Mouse (Mus musculus) brain, adult 10 weeks (tissue): ENCODE results near the gene Tenm4. TPM values are rescaled to one million over a fixed set of nuclear protein-coding genes. Genes with fewer than 3 reads are reported as not detected.

Experiments
- polyA plus RNA-seq: library from polyadenylated mRNA; stranded (reverse); fragments of 350-450 nt; fragmentation: Illumina TruSeq; extraction: RNeasy Lipid Tissue Mini Kit (QIAGEN cat#74804); gene quantifications from one replicate; pipeline ENCODE4 v1.2.3, GENCODE M21; 2015; ENCODE audit warnings: low read depth, low replicate concordance

Gene Tenm4
- polyA plus RNA-seq: 27.4 TPM

GRCm38 (mm10) chr7:96170924-96171595 is at the start of gene Tenm4:
Gene Tenm4 (plus strand): TSS chr7:96171246.

GRCm38 (mm10) chr7:96951281-96952051 is 780.4 kb downstream of the Tenm4 start, which contains the start of gene Nars2:
Gene Nars2 (plus strand): TSS chr7:96951505.

